Mouse (Mus musculus): ENCODE measurements around the gene Ces1e.

Gene Ces1e

DNA sequence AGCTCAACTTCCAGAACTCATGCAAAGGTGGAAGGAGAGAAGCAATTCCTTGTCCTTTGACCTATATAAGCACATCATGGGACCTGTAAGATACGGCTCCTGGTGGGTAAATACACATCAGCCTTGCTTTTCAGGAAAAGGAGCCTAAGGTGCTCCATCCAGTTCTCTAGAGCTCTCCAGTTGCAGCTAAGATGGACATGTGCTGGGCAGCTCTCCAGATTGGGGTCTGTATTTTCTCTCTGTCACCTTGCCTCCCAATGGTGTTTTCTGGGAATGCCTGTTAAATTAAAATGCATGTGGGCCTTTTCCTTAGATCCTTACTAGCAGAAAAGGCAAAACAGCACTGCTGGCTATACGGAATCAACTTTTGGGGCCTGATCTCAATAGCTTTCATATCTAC is 54.9 kb downstream of the Ces1e start:
- no peak for DNase-seq

DNA sequence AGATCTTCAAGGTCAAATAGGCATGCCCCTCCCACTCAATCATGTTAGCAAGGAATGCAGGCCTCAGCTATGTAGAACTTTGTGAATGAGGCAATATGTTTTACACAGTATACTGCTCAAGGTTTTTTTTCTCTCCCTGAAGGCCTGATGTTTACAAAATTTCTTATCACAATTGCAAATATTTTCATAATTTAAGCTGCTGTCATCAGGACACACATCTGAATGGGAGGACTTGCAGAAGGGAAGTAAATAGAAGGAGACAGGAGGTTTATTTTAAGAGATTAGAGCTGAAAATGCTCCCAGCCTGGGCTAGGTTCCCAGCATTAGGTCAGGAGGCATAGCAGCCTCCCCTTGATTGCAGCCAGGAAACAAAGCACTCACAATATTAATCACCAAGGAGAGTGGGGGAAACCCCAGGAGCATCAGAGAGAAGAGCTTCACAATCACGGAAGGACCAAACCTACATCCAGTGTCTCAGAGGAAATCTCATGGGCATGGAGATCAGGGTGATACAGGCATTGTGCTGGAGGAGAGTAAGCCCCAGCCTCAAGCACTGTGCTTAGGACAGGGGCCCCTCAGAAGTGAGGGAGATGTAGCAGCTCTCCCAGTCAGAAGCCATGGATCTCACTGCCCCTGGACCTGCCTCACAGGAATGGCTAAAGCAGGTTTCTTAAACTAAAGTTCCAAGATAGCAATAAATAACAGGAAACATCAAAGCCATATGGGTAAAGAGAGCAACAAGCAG is 57.4 kb downstream of the Ces1e start:
- DNase-seq, result no peak

DNA sequence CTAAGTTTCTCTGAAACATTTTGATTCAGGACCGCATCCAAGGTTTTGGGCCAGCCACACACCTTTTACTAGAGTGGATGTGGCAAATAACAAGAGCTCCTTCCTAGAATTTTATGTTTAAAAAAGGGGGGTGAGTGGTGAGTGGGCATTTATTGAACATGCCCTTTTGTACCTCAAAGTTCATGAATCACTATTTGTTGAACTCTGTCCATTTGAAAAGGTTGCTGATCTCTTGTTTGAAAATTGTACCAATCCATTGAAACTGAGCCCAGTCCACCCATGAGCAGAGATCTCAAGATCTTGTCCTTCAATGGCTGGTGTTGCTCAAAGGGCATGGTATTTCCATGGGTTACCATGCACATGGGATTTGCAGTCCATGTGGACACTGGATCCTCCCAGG is 66.1 kb downstream of the Ces1e start:
- no peak for DNase-seq

DNA sequence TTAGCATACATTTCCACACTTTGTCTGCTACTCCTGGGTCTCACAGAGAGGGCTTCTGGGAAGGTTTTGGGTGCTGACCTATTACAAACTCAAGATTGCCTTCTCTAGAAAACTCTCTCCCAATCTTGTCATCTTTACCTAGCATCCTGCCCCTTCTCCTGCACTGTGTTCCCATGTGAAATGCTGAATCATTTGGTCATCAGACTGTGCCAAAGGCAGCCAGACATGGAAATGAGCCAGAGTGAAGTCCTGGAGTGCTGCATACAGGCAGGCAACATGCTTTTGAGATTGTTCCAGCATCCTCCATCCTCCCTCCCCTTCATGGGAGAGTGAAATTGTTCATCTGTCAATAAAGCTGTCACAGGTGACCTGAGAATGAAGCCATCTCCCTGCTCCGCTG is 78.0 kb downstream of the Ces1e start:
- DNase-seq, result no peak
